Comparison of ENCODE assay signal across 8 mouse cellular contexts in the genomic region with DNA sequence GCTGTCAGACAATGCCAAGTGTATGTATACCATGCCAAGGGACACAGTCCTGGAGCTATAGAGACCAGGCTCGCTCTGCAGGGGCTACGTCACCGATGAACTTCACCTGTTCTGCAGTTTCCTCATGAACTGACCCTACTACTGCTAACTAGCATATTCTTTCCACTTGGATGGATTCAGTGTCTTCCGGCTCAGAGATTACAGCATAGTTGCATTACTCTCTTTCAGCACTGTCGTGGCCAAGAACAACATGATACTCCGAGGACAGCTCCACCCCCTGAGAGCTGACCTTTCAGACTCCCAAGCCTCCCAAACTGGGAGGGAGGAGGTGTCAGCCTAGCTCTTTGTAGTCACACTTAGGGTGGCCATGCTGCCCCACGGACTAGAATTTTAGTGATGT.
DNase-seq lines count a peak whose midpoint lies in the region; ATAC-seq and TF ChIP-seq lines count a peak whose summit lies in the region.

No protein-coding gene starts in this region.

- no peaks in the 10 kb centered on the region for H3K27me3 ChIP-seq in cerebellum, adult 2 months (ENCODE audit: control insufficient read depth, insufficient read depth, low read length)

- ATAC-seq in frontal cortex, adult (ENCODE audit: low TSS enrichment) = no peak

- no peak overlapping the region for H3K4me3 ChIP-seq in cerebellum, adult 2 months (replicated peaks; ENCODE audit: insufficient read depth, low read depth, low read length)

- no peak for TF ChIP-seq CTCF in cerebellum, adult 2 months (IDR thresholded peaks at IDR 0.05; ENCODE audit: borderline replicate concordance, insufficient read depth, low read depth, low read length)

- H3K27ac ChIP-seq in cerebellum, adult 2 months (ENCODE audit: insufficient read depth, low read length) = peak overlapping the region; percentile 33; the same call in 1 of the 2 replicates

- intact Hi-C loops in gastrocnemius, postnatal 14 days (cut with DNase I; ENCODE audit: low total_unique reads) = no loop called here

- 12% methylated on average over 7 of the region's 7 CpGs for WGBS in cerebellum, adult 2 months

- H3K4me1 ChIP-seq in cerebellum, adult 2 months (ENCODE audit: control insufficient read depth, insufficient read depth, low read length) = peaks cover 32% of the 10 kb centered on the region

- no peak for TF ChIP-seq POLR2A in cerebellum, adult 2 months (IDR thresholded peaks at IDR 0.05; ENCODE audit: borderline replicate concordance, insufficient read depth, low read length)

- DNase-seq in cerebellum, adult 2 months = peak; percentile 46 to 67
- no peak for DNase-seq in cerebellum, postnatal 4 days (ENCODE audit: low spot score in 2 of 2)
- DNase-seq in R1 (ENCODE audit: low read depth, low spot score) = peak; percentile 65
- DNase-seq in gastrocnemius, postnatal 14 days = peak; percentile 75
- peak; percentile 75 for DNase-seq in kidney, adult 18-20 months
- DNase-seq in retina, embryonic 14.5 days (ENCODE audit: low spot score) = peak; percentile 63
- DNase-seq in layer of hippocampus, adult 18-20 months (ENCODE audit: low spot score in 2 of 2) = no peak

Comparison
In these comparisons a context has a peak if more than half of its experiments do, and no peak if none do; other contexts are left out.
1. DNase-seq: peak in cerebellum, adult 2 months (2 of 2), R1 (single experiment), gastrocnemius, postnatal 14 days (single experiment), kidney, adult 18-20 months (single experiment) and retina, embryonic 14.5 days (single experiment); none in cerebellum, postnatal 4 days (0 of 2) and layer of hippocampus, adult 18-20 months (0 of 2).